Mouse (Mus musculus) retina, postnatal 1 day (tissue): Measurements from ENCODE around the gene Tnfsfm13.
"Not testable (repeated sequence)": the region's sequence is repeated elsewhere in the genome, so short reads cannot be mapped to it uniquely, and the experiment has no call there.

Experiments used
- DNase-seq: peaks from one replicate; pipeline ENCODE4 v3.0.0-alpha.2; 2012

The Tnfsfm13 gene

GRCm38 (mm10) chr11:69703814-69704612 is 8.1 kb upstream of the Tnfsfm13 start:
- DNase-seq, result no peak

- DNase-seq, result not testable (repeated sequence)
These were observed 7.5 kb upstream of the Tnfsfm13 start for GRCm38 (mm10) chr11:69703381-69703780.

- not testable (repeated sequence) for DNase-seq
These were observed 7.0 kb upstream of the Tnfsfm13 start for GRCm38 (mm10) chr11:69702886-69703285.

GRCm38 (mm10) chr11:69699595-69699994 is 3.7 kb upstream of the Tnfsfm13 start:
- DNase-seq, result no peak

GRCm38 (mm10) chr11:69698574-69698973 is 2.7 kb upstream of the Tnfsfm13 start:
- DNase-seq, result no peak

GRCm38 (mm10) chr11:69697396-69697795 is 1.5 kb upstream of the Tnfsfm13 start:
- no peak for DNase-seq

GRCm38 (mm10) chr11:69695046-69695360 is 895 bp downstream of the Tnfsfm13 start:
- no peak for DNase-seq

GRCm38 (mm10) chr11:69693421-69693965 is 2.4 kb downstream of the Tnfsfm13 start:
- peak; percentile 80 for DNase-seq

GRCm38 (mm10) chr11:69692863-69693262 is 3.0 kb downstream of the Tnfsfm13 start:
- no peak for DNase-seq

GRCm38 (mm10) chr11:69692196-69692811 is 3.6 kb downstream of the Tnfsfm13 start:
- DNase-seq, result no peak

- no peak for DNase-seq
These were observed 6.0 kb downstream of the Tnfsfm13 start for GRCm38 (mm10) chr11:69689891-69690290.

GRCm38 (mm10) chr11:69687061-69687460 is 8.8 kb downstream of the Tnfsfm13 start:
- DNase-seq, result no peak

- no peak for DNase-seq
These were observed 9.5 kb downstream of the Tnfsfm13 start for GRCm38 (mm10) chr11:69686377-69686776.

- no peak for DNase-seq
These were observed 10.3 kb downstream of the Tnfsfm13 start, which contains the start of gene Tnfsf13 for GRCm38 (mm10) chr11:69685526-69686148. Gene Tnfsf13 (minus strand): TSS chr11:69685784.

- no peak for DNase-seq
These were observed 11.0 kb downstream of the Tnfsfm13 start for GRCm38 (mm10) chr11:69684936-69685335.

GRCm38 (mm10) chr11:69684128-69684745 is 11.7 kb downstream of the Tnfsfm13 start:
- DNase-seq, result no peak

- DNase-seq, result no peak
These were observed 12.3 kb downstream of the Tnfsfm13 start for GRCm38 (mm10) chr11:69683576-69683975.

- DNase-seq, result peak; percentile 95
These were observed 12.9 kb downstream of the Tnfsfm13 start for GRCm38 (mm10) chr11:69682840-69683533.

- no peak for DNase-seq
These were observed 13.6 kb downstream of the Tnfsfm13 start for GRCm38 (mm10) chr11:69682209-69682839.

GRCm38 (mm10) chr11:69681314-69682208 is 14.3 kb downstream of the Tnfsfm13 start, which contains the start of gene Senp3:
Gene Senp3 (minus strand): TSS chr11:69682084.
- peak; percentile 98 for DNase-seq
